Mouse (Mus musculus): ENCODE measurements around the gene Cd68. TPM values are rescaled to one million over a fixed set of nuclear protein-coding genes. Genes with fewer than 3 reads are reported as not detected.

Gene Cd68
- polyA plus RNA-seq, 1 experiment from 2014 or later = 32.5 TPM

MicroRNAs within 50 kb of the gene (microRNA counts, 519-probe panel; counts per million panel counts)
- not detected for microRNA mmu-miR-1934
- 4,617 counts per million, percentile 52 among the panel's probes with 10 or more counts for microRNA mmu-miR-467f

Small RNA genes lying within 50 kb of the gene (microRNA-seq; reads per million reads assigned to microRNA genes)
- gene Mir1934 (11.3 reads per million, percentile 20 among the genes with 10 or more reads in this experiment), gene Mir467f (not detected)

Other genes starting within 250 kb of the Cd68 start
- 0.04 and 0.05 TPM in 2 replicates for gene Dnah2, start 117.0 kb downstream of the Cd68 start, polyA plus RNA-seq (2015; fragmentation: Nextera tagmentation; extraction: Ambion mirVana)
- gene Efnb3, start 105.9 kb downstream of the Cd68 start, polyA plus RNA-seq (2015; fragmentation: Nextera tagmentation; extraction: Ambion mirVana) = 0.19 and 0.20 TPM in 2 replicates
- gene Wrap53, start 85.9 kb downstream of the Cd68 start, polyA plus RNA-seq (2015; fragmentation: Nextera tagmentation; extraction: Ambion mirVana) = 8.1 and 10.0 TPM in 2 replicates
- 32.6 and 33.5 TPM in 2 replicates for gene Trp53, start 85.8 kb downstream of the Cd68 start, polyA plus RNA-seq (2015; fragmentation: Nextera tagmentation; extraction: Ambion mirVana)
- gene Atp1b2, start 60.2 kb downstream of the Cd68 start, polyA plus RNA-seq (2015; fragmentation: Nextera tagmentation; extraction: Ambion mirVana) = 4.0 and 5.3 TPM in 2 replicates
- 4.3 and 4.7 TPM in 2 replicates for gene Shbg, start 48.2 kb downstream of the Cd68 start, polyA plus RNA-seq (2015; fragmentation: Nextera tagmentation; extraction: Ambion mirVana)
- 15.2 and 18.7 TPM in 2 replicates for gene Sat2, start 44.1 kb downstream of the Cd68 start, polyA plus RNA-seq (2015; fragmentation: Nextera tagmentation; extraction: Ambion mirVana)
- 6.8 TPM in 2 replicates for gene Fxr2, start 33.2 kb downstream of the Cd68 start, polyA plus RNA-seq (2015; fragmentation: Nextera tagmentation; extraction: Ambion mirVana)
- 0.13 TPM in 1 of 2 replicates, not detected in the other for gene Sox15, start 10.8 kb downstream of the Cd68 start, polyA plus RNA-seq (2015; fragmentation: Nextera tagmentation; extraction: Ambion mirVana)
- gene Mpdu1, start 3.5 kb downstream of the Cd68 start, polyA plus RNA-seq (2015; fragmentation: Nextera tagmentation; extraction: Ambion mirVana) = 36.9 and 41.0 TPM in 2 replicates
- 199 and 203 TPM in 2 replicates for gene Eif4a1, start 6.3 kb upstream of the Cd68 start, polyA plus RNA-seq (2015; fragmentation: Nextera tagmentation; extraction: Ambion mirVana)
- 14.5 and 15.2 TPM in 2 replicates for gene Senp3, start 15.9 kb upstream of the Cd68 start, polyA plus RNA-seq (2015; fragmentation: Nextera tagmentation; extraction: Ambion mirVana)
- gene Tnfsf13, start 19.6 kb upstream of the Cd68 start, polyA plus RNA-seq (2015; fragmentation: Nextera tagmentation; extraction: Ambion mirVana) = 0.46 and 0.83 TPM in 2 replicates
- gene Tnfsf12, start 29.7 kb upstream of the Cd68 start, polyA plus RNA-seq (2015; fragmentation: Nextera tagmentation; extraction: Ambion mirVana) = 2.8 and 3.6 TPM in 2 replicates
- 1.1 and 1.4 TPM in 2 replicates for gene Tnfsfm13, start 29.9 kb upstream of the Cd68 start, polyA plus RNA-seq (2015; fragmentation: Nextera tagmentation; extraction: Ambion mirVana)
- 6.6 and 6.8 TPM in 2 replicates for gene Polr2a, start 92.5 kb upstream of the Cd68 start, polyA plus RNA-seq (2015; fragmentation: Nextera tagmentation; extraction: Ambion mirVana)
- gene Slc35g3, start 95.8 kb upstream of the Cd68 start, polyA plus RNA-seq (2015; fragmentation: Nextera tagmentation; extraction: Ambion mirVana) = not detected in 2 replicates
- gene Zbtb4, start 99.8 kb upstream of the Cd68 start, polyA plus RNA-seq (2015; fragmentation: Nextera tagmentation; extraction: Ambion mirVana) = 0.67 and 0.75 TPM in 2 replicates
- 0.73 and 0.76 TPM in 2 replicates for gene Chrnb1, start 129.8 kb upstream of the Cd68 start, polyA plus RNA-seq (2015; fragmentation: Nextera tagmentation; extraction: Ambion mirVana)
- 0.04 and 0.07 TPM in 2 replicates for gene Fgf11, start 135.7 kb upstream of the Cd68 start, polyA plus RNA-seq (2015; fragmentation: Nextera tagmentation; extraction: Ambion mirVana)
- gene Tmem102, start 139.5 kb upstream of the Cd68 start, polyA plus RNA-seq (2015; fragmentation: Nextera tagmentation; extraction: Ambion mirVana) = 4.4 and 4.8 TPM in 2 replicates
- gene Gm39566, start 149.1 kb upstream of the Cd68 start, polyA plus RNA-seq (2015; fragmentation: Nextera tagmentation; extraction: Ambion mirVana) = not detected in 2 replicates
- gene Spem2, start 152.3 kb upstream of the Cd68 start, polyA plus RNA-seq (2015; fragmentation: Nextera tagmentation; extraction: Ambion mirVana) = not detected in 2 replicates
- not detected in 2 replicates for gene Spem1, start 156.0 kb upstream of the Cd68 start, polyA plus RNA-seq (2015; fragmentation: Nextera tagmentation; extraction: Ambion mirVana)
- gene Nlgn2, start 171.6 kb upstream of the Cd68 start, polyA plus RNA-seq (2015; fragmentation: Nextera tagmentation; extraction: Ambion mirVana) = 0.60 and 0.75 TPM in 2 replicates
- 412 and 418 TPM in 2 replicates for gene Tmem256, start 172.4 kb upstream of the Cd68 start, polyA plus RNA-seq (2015; fragmentation: Nextera tagmentation; extraction: Ambion mirVana)
- 20.8 and 23.1 TPM in 2 replicates for gene Plscr3, start 180.2 kb upstream of the Cd68 start, polyA plus RNA-seq (2015; fragmentation: Nextera tagmentation; extraction: Ambion mirVana)
- gene Tnk1, start 192.6 kb upstream of the Cd68 start, polyA plus RNA-seq (2015; fragmentation: Nextera tagmentation; extraction: Ambion mirVana) = 0.28 and 0.69 TPM in 2 replicates
- gene Tmem95, start 211.9 kb upstream of the Cd68 start, polyA plus RNA-seq (2015; fragmentation: Nextera tagmentation; extraction: Ambion mirVana) = not detected in 2 replicates
- gene Kctd11, start 215.3 kb upstream of the Cd68 start, polyA plus RNA-seq (2015; fragmentation: Nextera tagmentation; extraction: Ambion mirVana) = 0.92 and 0.95 TPM in 2 replicates
- gene Acap1, start 229.4 kb upstream of the Cd68 start, polyA plus RNA-seq (2015; fragmentation: Nextera tagmentation; extraction: Ambion mirVana) = 6.5 and 7.1 TPM in 2 replicates
- gene 2810408A11Rik, start 234.8 kb upstream of the Cd68 start, polyA plus RNA-seq (2015; fragmentation: Nextera tagmentation; extraction: Ambion mirVana) = 0.90 and 1.2 TPM in 2 replicates
- gene Neurl4, start 234.9 kb upstream of the Cd68 start, polyA plus RNA-seq (2015; fragmentation: Nextera tagmentation; extraction: Ambion mirVana) = 1.0 and 1.4 TPM in 2 replicates
- 46.1 and 48.9 TPM in 2 replicates for gene Gps2, start 247.7 kb upstream of the Cd68 start, polyA plus RNA-seq (2015; fragmentation: Nextera tagmentation; extraction: Ambion mirVana)